Mouse (Mus musculus): ENCODE measurements around the gene Eif2ak1. TPM values are rescaled to one million over a fixed set of nuclear protein-coding genes. Genes with fewer than 3 reads are reported as not detected.

Eif2ak1 gene
- total RNA-seq, 1 experiment: 28.1 TPM

DNA sequence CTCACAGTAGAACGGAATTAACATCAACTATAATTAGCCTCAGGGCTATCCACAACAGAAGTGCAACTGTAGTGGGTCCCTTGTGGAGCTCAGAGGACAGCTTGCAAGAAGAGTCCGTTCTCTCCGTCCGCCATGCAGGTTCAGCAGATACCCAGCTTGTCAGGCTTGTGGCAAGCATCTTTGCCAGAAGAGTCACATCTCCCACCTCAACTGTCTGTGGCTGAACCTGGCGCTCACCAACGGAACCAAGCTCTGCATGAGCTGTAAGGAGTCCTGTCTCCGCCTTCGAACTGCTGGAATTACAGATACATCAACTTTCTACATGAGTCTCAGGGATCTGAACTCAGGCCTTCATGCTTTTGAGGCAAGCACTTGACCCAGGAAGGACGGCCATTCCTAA lies 118.6 kb downstream of the Eif2ak1 start:
- DNase-seq (ENCODE audit: low read depth, low spot score): no peak

DNA sequence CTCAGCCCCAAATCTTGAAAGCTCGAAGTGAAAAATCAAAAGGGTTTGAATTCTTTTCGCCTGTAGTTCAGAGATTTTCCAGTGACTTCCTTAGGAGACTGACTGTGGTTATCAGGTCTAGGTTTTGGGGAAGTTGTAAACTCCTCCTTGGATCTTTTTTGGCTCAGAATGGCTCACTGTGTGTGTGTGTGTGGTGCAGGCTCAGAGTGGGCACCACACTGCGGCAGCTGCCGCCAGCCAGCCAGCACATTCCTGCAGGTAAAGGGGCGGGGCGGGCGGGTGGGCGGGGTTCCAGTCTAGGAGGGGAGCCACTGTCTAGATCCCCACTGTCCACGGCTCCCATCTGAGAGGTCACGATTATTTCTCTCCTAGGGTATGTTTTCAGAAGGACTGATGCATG lies 124.0 kb downstream of the Eif2ak1 start:
- TF ChIP-seq HCFC1 (IDR thresholded peaks at IDR 0.05; ENCODE audit: borderline replicate concordance, insufficient read depth, low read length): no peak
- in situ Hi-C loops (cut with MboI; ENCODE audit: low sequenced_read_pairs in 2 of 2, unreplicated experiment in 2 of 2): no loop called here
- Histone ChIP-seq H3K27ac (ENCODE audit: insufficient read depth, low read depth, low read length, poor library complexity, severe bottlenecking) (no peak overlapping the region), H3K4me1 (ENCODE audit: control insufficient read depth in 2 of 2, insufficient read depth in 2 of 2, low read length in 2 of 2, poor library complexity in 1 of 2) (no peaks in the 10 kb centered on the region), H3K4me3 (ENCODE audit: insufficient read depth in 1 of 2, low read depth in 1 of 2, low read length in 2 of 2, poor library complexity in 1 of 2, severe bottlenecking in 1 of 2) (no peak overlapping the region), H3K36me3 (ENCODE audit: control insufficient read depth, insufficient read depth, low read length, poor library complexity, severe bottlenecking) (no peaks in the 10 kb centered on the region), H3K9me3 (ENCODE audit: control insufficient read depth, insufficient read depth, low read depth, low read length) (no peaks in the 10 kb centered on the region), H3K9ac (ENCODE audit: insufficient read depth, low read depth, low read length, poor library complexity, severe bottlenecking) (no peak overlapping the region)
- no peak for DNase-seq (ENCODE audit: low read depth, low spot score)

More for the DNA sequence above, 118.6 kb downstream of the Eif2ak1 start:
- TF ChIP-seq ZC3H11A (IDR thresholded peaks at IDR 0.05; ENCODE audit: borderline replicate concordance, low read depth, low read length): no peak
- TF ChIP-seq MAFK (IDR thresholded peaks at IDR 0.05; ENCODE audit: insufficient read depth, low read depth, low read length): no peak
- TF ChIP-seq CHD2 (IDR thresholded peaks at IDR 0.05; ENCODE audit: low read depth, low read length): no peak
- Histone ChIP-seq H3K9me3 (ENCODE audit: control insufficient read depth, insufficient read depth, low read depth, low read length) (no peaks in the 10 kb centered on the region), H3K27ac (ENCODE audit: insufficient read depth, low read depth, low read length, poor library complexity, severe bottlenecking) (no peak overlapping the region), H3K36me3 (ENCODE audit: control insufficient read depth, insufficient read depth, low read length, poor library complexity, severe bottlenecking) (peaks cover under 1% of the 10 kb centered on the region; the same call in 1 of the 2 replicates), H3K9ac (ENCODE audit: insufficient read depth, low read depth, low read length, poor library complexity, severe bottlenecking) (no peak overlapping the region), H3K4me1 (ENCODE audit: control insufficient read depth in 2 of 2, insufficient read depth in 2 of 2, low read length in 2 of 2, poor library complexity in 1 of 2) (peaks cover 0 to 3% of the 10 kb centered on the region in 2 experiments; a peak in 1 of 4 replicates), H3K4me3 (ENCODE audit: insufficient read depth in 1 of 2, low read depth in 1 of 2, low read length in 2 of 2, poor library complexity in 1 of 2, severe bottlenecking in 1 of 2) (no peak overlapping the region)
- in situ Hi-C loops (cut with MboI; ENCODE audit: low sequenced_read_pairs in 2 of 2, unreplicated experiment in 2 of 2): no loop called here

DNA sequence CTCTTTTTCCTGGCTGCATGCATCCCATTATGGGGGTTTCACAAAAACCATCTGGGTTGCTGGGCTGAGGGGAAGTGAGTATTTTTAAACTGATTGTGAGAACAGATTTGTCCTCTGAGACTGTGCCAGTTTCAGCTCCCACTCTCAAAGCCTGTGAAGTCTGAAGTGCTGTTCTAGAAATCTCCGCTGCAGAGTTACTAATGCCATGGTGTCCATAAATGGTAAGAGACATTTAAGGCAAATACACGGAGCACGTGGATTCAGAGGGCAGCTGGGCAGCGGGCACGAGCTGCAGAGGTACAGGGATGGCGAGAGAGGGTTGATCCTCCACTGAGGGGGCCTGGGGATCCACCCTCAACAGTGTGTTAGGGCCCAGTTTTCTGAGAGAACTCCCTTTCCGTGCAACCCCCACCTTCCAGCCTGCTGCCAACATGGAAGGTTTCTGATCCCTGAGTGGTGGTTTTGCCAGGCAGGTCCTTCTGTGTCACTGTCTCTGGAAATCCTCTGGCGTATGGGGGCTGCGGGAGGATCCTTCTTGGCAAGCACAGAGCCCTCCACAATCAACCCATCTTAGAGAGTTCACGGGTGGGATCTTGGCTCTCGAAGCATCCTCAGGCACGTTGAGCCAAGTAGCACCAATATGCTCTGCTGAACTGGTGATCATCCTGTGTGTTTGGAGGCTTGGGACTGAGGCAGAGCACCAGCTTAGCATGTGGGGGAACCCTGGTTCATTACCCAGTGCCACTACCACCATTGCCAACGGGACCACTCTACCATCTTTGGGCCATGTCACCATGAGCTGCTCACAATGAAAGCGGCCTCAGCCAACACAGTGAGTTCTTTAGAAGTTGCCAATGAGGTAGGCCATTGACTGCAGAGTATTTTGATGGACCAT lies 125.9 kb downstream of the Eif2ak1 start:
- H3K4me1 ChIP-seq (ENCODE audit: control insufficient read depth in 2 of 2, insufficient read depth in 2 of 2, low read length in 2 of 2, poor library complexity in 1 of 2): no peaks in the 10 kb centered on the region
- H3K36me3 ChIP-seq (ENCODE audit: control insufficient read depth, insufficient read depth, low read length, poor library complexity, severe bottlenecking): no peaks in the 10 kb centered on the region
- no peak for DNase-seq (ENCODE audit: low read depth, low spot score)
- in situ Hi-C loops (cut with MboI; ENCODE audit: low sequenced_read_pairs in 2 of 2, unreplicated experiment in 2 of 2): no loop called here
- no peak for TF ChIP-seq ZC3H11A (IDR thresholded peaks at IDR 0.05; ENCODE audit: borderline replicate concordance, low read depth, low read length)
- no peak for TF ChIP-seq CHD2 (IDR thresholded peaks at IDR 0.05; ENCODE audit: low read depth, low read length)
- TF ChIP-seq HCFC1 (IDR thresholded peaks at IDR 0.05; ENCODE audit: borderline replicate concordance, insufficient read depth, low read length): no peak
- no peak for TF ChIP-seq ZNF384 (IDR thresholded peaks at IDR 0.05; ENCODE audit: low read depth, low read length)
- no peak for TF ChIP-seq MAFK (IDR thresholded peaks at IDR 0.05; ENCODE audit: insufficient read depth, low read depth, low read length)
- H3K27ac ChIP-seq (ENCODE audit: insufficient read depth, low read depth, low read length, poor library complexity, severe bottlenecking): no peak overlapping the region
- H3K4me3 ChIP-seq (ENCODE audit: insufficient read depth in 1 of 2, low read depth in 1 of 2, low read length in 2 of 2, poor library complexity in 1 of 2, severe bottlenecking in 1 of 2): no peak overlapping the region
- H3K9me3 ChIP-seq (ENCODE audit: control insufficient read depth, insufficient read depth, low read depth, low read length): no peaks in the 10 kb centered on the region
- no peak overlapping the region for H3K9ac ChIP-seq (ENCODE audit: insufficient read depth, low read depth, low read length, poor library complexity, severe bottlenecking)

DNA sequence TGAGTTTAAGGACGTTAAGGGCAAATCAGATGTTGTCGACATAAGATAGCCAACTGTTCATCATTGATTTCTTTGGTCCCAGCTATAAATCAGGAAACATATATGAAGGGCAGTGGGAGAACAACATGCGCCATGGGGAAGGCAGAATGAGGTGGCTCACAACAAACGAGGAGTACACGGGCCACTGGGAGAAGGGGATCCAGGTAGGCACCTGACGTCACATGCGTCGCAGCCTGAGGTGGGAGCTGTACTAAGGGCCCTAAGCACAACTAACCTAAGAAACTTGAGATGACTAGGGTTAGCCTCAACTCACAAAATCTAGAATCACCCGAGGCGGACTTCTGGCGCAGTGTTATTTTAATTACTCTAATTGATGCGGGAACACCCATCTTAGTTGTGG lies 130.8 kb downstream of the Eif2ak1 start:
- Histone ChIP-seq H3K36me3 (ENCODE audit: control insufficient read depth, insufficient read depth, low read length, poor library complexity, severe bottlenecking) (no peaks in the 10 kb centered on the region), H3K9me3 (ENCODE audit: control insufficient read depth, insufficient read depth, low read depth, low read length) (no peaks in the 10 kb centered on the region), H3K4me3 (ENCODE audit: insufficient read depth in 1 of 2, low read depth in 1 of 2, low read length in 2 of 2, poor library complexity in 1 of 2, severe bottlenecking in 1 of 2) (no peak overlapping the region), H3K9ac (ENCODE audit: insufficient read depth, low read depth, low read length, poor library complexity, severe bottlenecking) (no peak overlapping the region; the same call in 1 of the 2 replicates), H3K27ac (ENCODE audit: insufficient read depth, low read depth, low read length, poor library complexity, severe bottlenecking) (no peak overlapping the region), H3K4me1 (ENCODE audit: control insufficient read depth in 2 of 2, insufficient read depth in 2 of 2, low read length in 2 of 2, poor library complexity in 1 of 2) (0 out of 4 replicates have a peak, but pooled peaks cover 0 to 2% of the 10 kb centered on the region in 2 experiments)
- DNase-seq (ENCODE audit: low read depth, low spot score): no peak
- in situ Hi-C loops (cut with MboI; ENCODE audit: low sequenced_read_pairs in 2 of 2, unreplicated experiment in 2 of 2): no loop called here
- TF ChIP-seq HCFC1 (IDR thresholded peaks at IDR 0.05; ENCODE audit: borderline replicate concordance, insufficient read depth, low read length): no peak
- TF ChIP-seq ZNF384 (IDR thresholded peaks at IDR 0.05; ENCODE audit: low read depth, low read length): no peak
- no peak for TF ChIP-seq ZC3H11A (IDR thresholded peaks at IDR 0.05; ENCODE audit: borderline replicate concordance, low read depth, low read length)
- TF ChIP-seq CHD2 (IDR thresholded peaks at IDR 0.05; ENCODE audit: low read depth, low read length): no peak
- TF ChIP-seq MAFK (IDR thresholded peaks at IDR 0.05; ENCODE audit: insufficient read depth, low read depth, low read length): no peak
